Mouse (Mus musculus): ENCODE data around the gene Hirip3.

The Hirip3 gene

DNA sequence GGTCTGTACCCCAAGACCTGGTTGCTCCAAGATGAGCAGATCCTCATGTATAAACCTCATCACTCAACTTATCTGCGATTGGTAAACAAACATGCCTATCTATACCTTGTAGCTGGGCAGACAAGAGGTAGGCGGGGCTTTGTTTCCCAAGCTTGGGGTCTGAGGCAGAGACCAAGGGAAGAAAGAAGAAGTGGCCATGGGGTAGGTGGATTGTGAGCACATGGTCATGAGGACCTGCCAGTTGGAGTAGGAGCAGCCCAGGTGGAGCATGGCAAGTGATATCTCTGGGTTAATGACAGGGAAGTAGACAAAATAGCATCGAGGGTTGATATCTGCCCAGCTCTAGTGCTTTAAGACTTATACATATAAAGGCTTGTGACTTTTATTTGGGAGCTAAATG, 53.1 kb downstream of the Hirip3 start:
- in situ Hi-C loops (cut with MboI) = no loop called here

Measured in mature B cell (primary cell).